Mouse (Mus musculus) liver, embryonic 14.5 days (tissue): Measurements from ENCODE around the gene Dlg2. TPM values are rescaled to one million over a fixed set of nuclear protein-coding genes. Genes with fewer than 3 reads are reported as not detected.

ENCODE experiments used
- ATAC-seq: fragments of 200-750 bp; cut with Nextera tagmentation; 2 replicates; pipeline ENCODE4 v1.8.0; 2017; ENCODE audit warnings: moderate number of reproducible peaks, mild to moderate bottlenecking, moderate library complexity; ENCODE audit not compliant: insufficient read depth
- DNase-seq, 3 experiments: peaks; one replicate each; pipeline ENCODE4 v3.0.0-alpha.2; 2012 to 2013; ENCODE audit warnings: low read depth in 3 of 3, low spot score in 3 of 3
- H3K27ac ChIP-seq: fragments of 300-500 bp; sonication (generic); 2 replicates; pipeline ENCODE4 v1.5.1; 2014; ENCODE audit warnings: moderate library complexity, mild to moderate bottlenecking, control low read depth, inconsistent platforms
- H3K27me3 ChIP-seq: fragments of 300-500 bp; sonication (generic); 2 replicates; pipeline ENCODE4 v1.6.1; 2014; ENCODE audit warnings: mild to moderate bottlenecking, low read length, moderate library complexity; ENCODE audit not compliant: control insufficient read depth, insufficient read depth
- H3K36me3 ChIP-seq: fragments of 300-500 bp; sonication (generic); replicated peaks from 2 replicates; pipeline ENCODE4 v1.6.1; 2014; ENCODE audit warnings: low read depth; ENCODE audit not compliant: control insufficient read depth, insufficient read depth
- H3K4me1 ChIP-seq, 2 experiments: fragments of 200-500 bp in 1 of 2; fragments of 300-500 bp in 1 of 2; sonication (generic) in 1 of 2; replicated peaks; 2 replicates each; pipeline ENCODE4 v1.6.1; 2012 to 2014; ENCODE audit warnings: antibody characterized with exemption in 1 of 2, inconsistent platforms in 1 of 2, low read length in 1 of 2; ENCODE audit not compliant: control insufficient read depth in 2 of 2, insufficient read depth in 2 of 2
- H3K4me2 ChIP-seq: fragments of 300-500 bp; sonication (generic); 2 replicates; pipeline ENCODE4 v1.6.1; 2014; ENCODE audit warnings: low read depth, mild to moderate bottlenecking, control low read depth, moderate library complexity
- H3K4me3 ChIP-seq, 2 experiments: fragments of 200-500 bp in 1 of 2; fragments of 300-500 bp in 1 of 2; sonication (generic) in 1 of 2; 2 replicates each; pipeline ENCODE4 v1.5.1; 2012 to 2014; ENCODE audit warnings: low read depth in 2 of 2, low read length in 2 of 2, mild to moderate bottlenecking in 2 of 2, control low read depth in 1 of 2, inconsistent platforms in 1 of 2, moderate library complexity in 1 of 2; ENCODE audit not compliant: insufficient read depth in 1 of 2
- H3K9ac ChIP-seq: fragments of 300-500 bp; sonication (generic); replicated peaks from 2 replicates; pipeline ENCODE4 v1.6.1; 2014; ENCODE audit warnings: mild to moderate bottlenecking, control low read depth, moderate library complexity
- H3K9me3 ChIP-seq: fragments of 300-500 bp; sonication (generic); 2 replicates; pipeline ENCODE4 v1.6.1; 2016; ENCODE audit warnings: low read length, mixed read lengths; ENCODE audit not compliant: control insufficient read depth
- CTCF ChIP-seq: IDR thresholded peaks from 2 replicates; pipeline ENCODE4 v1.5.1; 2016; ENCODE audit warnings: antibody characterized with exemption, low read depth, control low read depth
- EP300 ChIP-seq: IDR thresholded peaks from 2 replicates; pipeline ENCODE4 v1.6.1; 2016; ENCODE audit warnings: antibody characterized with exemption, low read depth
- WGBS: fragments of 180-500 bp; shearing (Covaris S2); extraction: QIAGEN DNeasy Blood & Tissue Kit; methylation state at CpG from one replicate; pipeline ENCODE4 v1.1.7; 2014; ENCODE audit not compliant: insufficient replicate concordance; 5-methylcytosine and 5-hydroxymethylcytosine counted together
- polyA plus RNA-seq, 2 experiments: library from polyadenylated mRNA; depleted of rRNA in 1 of 2; stranded (reverse) in 1 of 2; unstranded in 1 of 2; fragments of >200 nt; fragmentation: Nextera tagmentation in 1 of 2; extraction: Ambion mirVana in 1 of 2; gene quantifications; 2 replicates each; pipeline versions ENCODE4 v1.2.1 to v1.2.3; 2012 to 2014

The Dlg2 gene
- polyA plus RNA-seq, 2 experiments: 0.33 to 0.44 TPM

GRCm38 (mm10) chr7:92005681-92006425 lies 1529.4 kb downstream of the Dlg2 start:
- 56% methylated on average over 4 of the region's 4 CpGs for WGBS
- Histone ChIP-seq H3K9me3 (no peaks in the 10 kb centered on the region), H3K36me3 (no peaks in the 10 kb centered on the region), H3K27ac (no peak overlapping the region), H3K4me2 (no peak overlapping the region), H3K27me3 (no peaks in the 10 kb centered on the region), H3K4me3 (no peak overlapping the region), H3K4me1 (no peaks in the 10 kb centered on the region), H3K9ac (no peak overlapping the region)
- no peak for DNase-seq
- TF ChIP-seq CTCF (no peak), EP300 (no peak)
- no peak for ATAC-seq

DNA sequence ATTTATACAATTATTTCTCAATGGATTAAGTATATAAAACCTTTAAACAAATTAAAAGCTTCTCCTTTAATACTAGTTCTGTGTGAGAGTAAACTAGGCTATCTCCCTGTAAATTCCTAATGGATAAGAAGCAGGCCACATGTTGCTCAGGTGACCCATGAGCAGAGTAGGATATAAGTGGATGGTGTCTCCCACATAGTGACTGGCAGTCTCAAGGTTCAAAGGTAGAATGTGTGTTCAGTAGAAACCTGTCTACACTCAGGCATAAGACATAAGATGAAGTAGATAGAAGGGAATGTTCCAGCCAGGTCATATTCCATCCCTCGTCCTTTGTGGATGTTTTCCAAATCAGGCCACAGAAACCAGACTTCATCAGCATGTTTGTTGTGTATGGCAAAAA lies 1532.2 kb downstream of the Dlg2 start:
- DNase-seq (no peak), ATAC-seq (no peak)
- no peak overlapping the region for H3K27ac ChIP-seq
- no peaks in the 10 kb centered on the region for H3K9me3 ChIP-seq
- 53% methylated on average over 1 of the region's 1 CpGs for WGBS
- H3K4me1 ChIP-seq: no peaks in the 10 kb centered on the region
- no peak overlapping the region for H3K4me3 ChIP-seq
- no peak overlapping the region for H3K9ac ChIP-seq
- H3K27me3 ChIP-seq: no peaks in the 10 kb centered on the region
- TF ChIP-seq EP300 (no peak), CTCF (no peak)
- no peaks in the 10 kb centered on the region for H3K36me3 ChIP-seq
- H3K4me2 ChIP-seq: no peak overlapping the region

- ATAC-seq (no peak), DNase-seq (no peak)
- TF ChIP-seq CTCF (no peak), EP300 (no peak)
- no peaks in the 10 kb centered on the region for H3K27me3 ChIP-seq
- no peak overlapping the region for H3K9ac ChIP-seq
- no peak overlapping the region for H3K4me3 ChIP-seq
- H3K36me3 ChIP-seq: no peaks in the 10 kb centered on the region
- H3K9me3 ChIP-seq: no peaks in the 10 kb centered on the region
- 53% methylated on average over 1 of the region's 1 CpGs for WGBS
- no peak overlapping the region for H3K27ac ChIP-seq
- H3K4me1 ChIP-seq: no peaks in the 10 kb centered on the region
- no peak overlapping the region for H3K4me2 ChIP-seq
Measured at GRCm38 (mm10) chr7:92024928-92025327, 1548.5 kb downstream of the Dlg2 start.

DNA sequence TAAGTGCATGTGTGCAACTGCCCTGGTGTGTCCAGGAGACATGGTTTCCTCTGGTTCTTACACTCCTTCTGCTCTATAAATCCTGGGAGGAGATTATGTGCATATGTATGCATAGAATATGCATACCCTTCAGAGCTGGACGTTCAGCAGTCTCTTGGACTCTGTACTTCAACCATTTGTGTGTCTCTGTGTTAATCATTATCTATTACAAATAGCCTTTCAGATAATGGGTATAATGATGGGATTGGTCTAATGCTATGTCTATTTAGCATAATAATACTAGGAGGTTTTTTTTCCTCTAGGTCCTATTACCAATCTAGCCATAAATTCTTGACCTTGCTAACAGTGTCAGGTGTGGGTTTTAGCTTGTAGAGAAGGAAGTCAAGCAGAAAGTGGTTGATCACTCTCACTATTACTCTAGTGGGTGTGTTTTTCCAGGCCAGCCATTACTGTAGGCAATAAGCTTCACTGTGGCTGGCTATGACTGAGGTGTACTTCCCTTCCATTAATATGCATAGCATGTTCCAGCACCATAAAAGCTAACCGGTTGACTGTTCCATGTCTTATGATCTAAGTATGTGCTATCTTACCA lies 1549.1 kb downstream of the Dlg2 start:
- Histone ChIP-seq H3K9me3 (no peaks in the 10 kb centered on the region), H3K9ac (no peak overlapping the region), H3K4me1 (no peaks in the 10 kb centered on the region), H3K4me3 (no peak overlapping the region), H3K27me3 (no peaks in the 10 kb centered on the region), H3K27ac (no peak overlapping the region), H3K4me2 (no peak overlapping the region), H3K36me3 (no peaks in the 10 kb centered on the region)
- ATAC-seq: no peak
- 44% methylated on average over 2 of the region's 2 CpGs for WGBS
- TF ChIP-seq EP300 (no peak), CTCF (no peak)
- DNase-seq: no peak

DNA sequence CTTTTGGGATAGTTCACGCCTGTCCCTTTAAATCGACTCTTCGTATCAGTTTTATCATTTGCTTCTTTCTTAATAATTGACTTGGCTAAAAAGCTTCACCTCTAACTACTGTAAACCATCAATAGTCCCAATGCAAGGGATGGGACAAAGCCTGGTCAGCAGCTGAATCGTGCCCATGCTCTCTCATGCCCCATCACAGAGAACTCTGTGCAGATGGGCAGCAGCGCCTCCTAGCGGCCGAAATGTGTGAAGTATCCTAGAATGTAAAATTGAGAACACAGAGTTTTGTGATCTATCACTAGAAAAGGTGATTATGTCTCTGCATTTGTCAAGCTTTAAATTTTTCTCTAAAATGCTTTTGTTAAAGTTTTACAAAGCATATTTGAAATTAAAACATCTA lies 1550.6 kb downstream of the Dlg2 start:
- Histone ChIP-seq H3K9ac (no peak overlapping the region), H3K27me3 (no peaks in the 10 kb centered on the region), H3K36me3 (no peaks in the 10 kb centered on the region), H3K4me3 (no peak overlapping the region), H3K4me1 (no peaks in the 10 kb centered on the region), H3K9me3 (no peaks in the 10 kb centered on the region), H3K27ac (no peak overlapping the region), H3K4me2 (no peak overlapping the region)
- DNase-seq (peak in 2 of 3 experiments; percentile 0 to 9), ATAC-seq (no peak)
- WGBS: 37% methylated on average over 7 of the region's 7 CpGs
- TF ChIP-seq EP300: no peak
- TF ChIP-seq CTCF: peak; percentile 86
